Mouse (Mus musculus): ENCODE data around the gene Esrp2. TPM values are rescaled to one million over a fixed set of nuclear protein-coding genes. Genes with fewer than 3 reads are reported as not detected.
A peak's percentile ranks its signal among the peaks of the same experiment; 100 is the strongest.

Esrp2 gene
- polyA plus RNA-seq, 1 experiment from 2014 or later: 6.6 TPM

GRCm38 (mm10) chr8:106165460-106165859, 28.7 kb upstream of the Esrp2 start:
- H3K36me3 ChIP-seq: peaks cover 42% of the 10 kb centered on the region
- ATAC-seq: no peak
- no peak overlapping the region for H3K4me2 ChIP-seq
- no peak overlapping the region for H3K27ac ChIP-seq
- 33% methylated on average over 4 of the region's 4 CpGs for WGBS (ENCODE audit: insufficient replicate concordance)
- H3K9ac ChIP-seq: no peak overlapping the region
- H3K4me1 ChIP-seq: peaks cover 31% of the 10 kb centered on the region
- no peak overlapping the region for H3K4me3 ChIP-seq
- H3K9me3 ChIP-seq (replicated peaks): no peaks in the 10 kb centered on the region
- peaks cover 8% of the 10 kb centered on the region; the same call in 1 of the 2 replicates for H3K27me3 ChIP-seq (replicated peaks)

GRCm38 (mm10) chr8:106163251-106163650, 26.5 kb upstream of the Esrp2 start:
- WGBS (ENCODE audit: insufficient replicate concordance): 82% methylated on average over 9 of the region's 9 CpGs

GRCm38 (mm10) chr8:106159876-106160275, 23.1 kb upstream of the Esrp2 start:
- no peak overlapping the region for H3K27ac ChIP-seq
- H3K4me3 ChIP-seq: no peak overlapping the region
- no peak overlapping the region for H3K9ac ChIP-seq
- H3K9me3 ChIP-seq (replicated peaks): no peaks in the 10 kb centered on the region
- no peaks in the 10 kb centered on the region for H3K27me3 ChIP-seq (replicated peaks)
- ATAC-seq: no peak
- H3K4me1 ChIP-seq: peaks cover 4% of the 10 kb centered on the region
- WGBS (ENCODE audit: insufficient replicate concordance): 88% methylated on average over 6 of the region's 6 CpGs
- peaks cover 69% of the 10 kb centered on the region for H3K36me3 ChIP-seq
- H3K4me2 ChIP-seq: no peak overlapping the region

More at GRCm38 (mm10) chr8:106163251-106163650, 26.5 kb upstream of the Esrp2 start:
- peaks cover 57% of the 10 kb centered on the region for H3K36me3 ChIP-seq
- no peak overlapping the region for H3K4me2 ChIP-seq
- peaks cover 11% of the 10 kb centered on the region for H3K4me1 ChIP-seq
- no peak overlapping the region for H3K27ac ChIP-seq
- peaks cover 8% of the 10 kb centered on the region; the same call in 1 of the 2 replicates for H3K27me3 ChIP-seq (replicated peaks)
- H3K4me3 ChIP-seq: no peak overlapping the region
- no peak overlapping the region for H3K9ac ChIP-seq
- no peak for ATAC-seq
- H3K9me3 ChIP-seq (replicated peaks): no peaks in the 10 kb centered on the region

- Histone ChIP-seq H3K27ac (no peak overlapping the region), H3K27me3 (replicated peaks) (no peaks in the 10 kb centered on the region), H3K9ac (no peak overlapping the region), H3K4me3 (no peak overlapping the region), H3K9me3 (replicated peaks) (no peaks in the 10 kb centered on the region), H3K4me2 (no peak overlapping the region), H3K36me3 (peaks cover 68% of the 10 kb centered on the region), H3K4me1 (peaks cover 11% of the 10 kb centered on the region)
- WGBS (ENCODE audit: insufficient replicate concordance): 72% methylated on average over 10 of the region's 10 CpGs
- no peak for ATAC-seq
These were observed 21.6 kb upstream of the Esrp2 start for GRCm38 (mm10) chr8:106158381-106158780.

GRCm38 (mm10) chr8:106157419-106157818, 20.6 kb upstream of the Esrp2 start:
- no peak overlapping the region for H3K4me3 ChIP-seq
- no peaks in the 10 kb centered on the region for H3K27me3 ChIP-seq (replicated peaks)
- H3K4me2 ChIP-seq: no peak overlapping the region
- WGBS (ENCODE audit: insufficient replicate concordance): 39% methylated on average over 1 of the region's 1 CpGs
- peaks cover 58% of the 10 kb centered on the region for H3K36me3 ChIP-seq
- no peak for ATAC-seq
- H3K9me3 ChIP-seq (replicated peaks): no peaks in the 10 kb centered on the region
- H3K9ac ChIP-seq: no peak overlapping the region
- H3K4me1 ChIP-seq: peaks cover 20% of the 10 kb centered on the region
- no peak overlapping the region for H3K27ac ChIP-seq

- Histone ChIP-seq H3K27me3 (replicated peaks) (no peaks in the 10 kb centered on the region), H3K9ac (no peak overlapping the region), H3K4me3 (no peak overlapping the region), H3K4me1 (peaks cover 56% of the 10 kb centered on the region), H3K27ac (no peak overlapping the region), H3K9me3 (replicated peaks) (no peaks in the 10 kb centered on the region), H3K4me2 (peak overlapping the region; percentile 93; the same call in 1 of the 2 replicates), H3K36me3 (peaks cover 21% of the 10 kb centered on the region)
- ATAC-seq: no peak
- WGBS (ENCODE audit: insufficient replicate concordance): 23% methylated on average over 4 of the region's 4 CpGs
These were observed 16.1 kb upstream of the Esrp2 start for GRCm38 (mm10) chr8:106152876-106153275.

GRCm38 (mm10) chr8:106151041-106151440, 14.3 kb upstream of the Esrp2 start:
- ATAC-seq: no peak
- H3K4me2 ChIP-seq: peak overlapping the region; percentile 93
- H3K9me3 ChIP-seq (replicated peaks): no peaks in the 10 kb centered on the region
- peak overlapping the region; percentile 80 for H3K9ac ChIP-seq
- peaks cover 52% of the 10 kb centered on the region for H3K4me1 ChIP-seq
- peak overlapping the region; percentile 77 for H3K4me3 ChIP-seq
- H3K36me3 ChIP-seq: peaks cover 19% of the 10 kb centered on the region
- peak overlapping the region; percentile 64 for H3K27ac ChIP-seq
- no peaks in the 10 kb centered on the region for H3K27me3 ChIP-seq (replicated peaks)
- WGBS (ENCODE audit: insufficient replicate concordance): 60% methylated on average over 9 of the region's 9 CpGs

- Histone ChIP-seq H3K4me1 (peaks cover 52% of the 10 kb centered on the region), H3K4me3 (peak overlapping the region; percentile 77), H3K4me2 (peak overlapping the region; percentile 93), H3K27me3 (replicated peaks) (no peaks in the 10 kb centered on the region), H3K9me3 (replicated peaks) (no peaks in the 10 kb centered on the region), H3K9ac (peak overlapping the region; percentile 80), H3K36me3 (peaks cover 17% of the 10 kb centered on the region), H3K27ac (peak overlapping the region; percentile 64)
- WGBS (ENCODE audit: insufficient replicate concordance): 13% methylated on average over 8 of the region's 8 CpGs
- ATAC-seq: peak; percentile 54
These were observed 13.9 kb upstream of the Esrp2 start for GRCm38 (mm10) chr8:106150653-106151000.

- peak; percentile 97 for ATAC-seq
- 1% methylated on average over 38 of the region's 38 CpGs for WGBS (ENCODE audit: insufficient replicate concordance)
- H3K9ac ChIP-seq: peak within 1 kb of the TSS; percentile 80
- 0 out of 2 replicates have a peak, but pooled peaks cover under 1% of the 10 kb centered on the region for H3K27me3 ChIP-seq (replicated peaks)
- H3K27ac ChIP-seq: peak within 1 kb of the TSS; percentile 64
- H3K9me3 ChIP-seq (replicated peaks): no peaks in the 10 kb centered on the region
- peak within 1 kb of the TSS; percentile 93 for H3K4me2 ChIP-seq
- peaks cover 13% of the 10 kb centered on the region for H3K36me3 ChIP-seq
- H3K4me1 ChIP-seq: peaks cover 52% of the 10 kb centered on the region
- H3K4me3 ChIP-seq: peak within 1 kb of the TSS; percentile 77
These were observed 13.3 kb upstream of the Esrp2 start, which contains the start of gene Pla2g15 for GRCm38 (mm10) chr8:106149801-106150652. TSS of gene Pla2g15 (plus strand) at chr8:106150399.

GRCm38 (mm10) chr8:106149025-106149424, 12.3 kb upstream of the Esrp2 start:
- Histone ChIP-seq H3K27me3 (replicated peaks) (0 out of 2 replicates have a peak, but pooled peaks cover 4% of the 10 kb centered on the region), H3K9ac (no peak overlapping the region), H3K9me3 (replicated peaks) (no peaks in the 10 kb centered on the region), H3K4me1 (peaks cover 51% of the 10 kb centered on the region), H3K27ac (peak overlapping the region; percentile 8; the same call in 1 of the 2 replicates), H3K4me2 (0 out of 2 replicates have a peak overlapping the region, but pooled peaks have one; percentile 10), H3K4me3 (no peak overlapping the region), H3K36me3 (peaks cover 3% of the 10 kb centered on the region; the same call in 1 of the 2 replicates)
- WGBS (ENCODE audit: insufficient replicate concordance): 77% methylated on average over 6 of the region's 6 CpGs
- no peak for ATAC-seq

GRCm38 (mm10) chr8:106147868-106148565, 11.2 kb upstream of the Esrp2 start:
- H3K27me3 ChIP-seq (replicated peaks): 0 out of 2 replicates have a peak, but pooled peaks cover 4% of the 10 kb centered on the region
- H3K4me2 ChIP-seq: no peak overlapping the region
- no peak overlapping the region for H3K9ac ChIP-seq
- 70% methylated on average over 6 of the region's 6 CpGs for WGBS (ENCODE audit: insufficient replicate concordance)
- no peak overlapping the region for H3K27ac ChIP-seq
- no peaks in the 10 kb centered on the region for H3K9me3 ChIP-seq (replicated peaks)
- no peak for ATAC-seq
- H3K36me3 ChIP-seq: no peaks in the 10 kb centered on the region
- peaks cover 41% of the 10 kb centered on the region for H3K4me1 ChIP-seq
- no peak overlapping the region for H3K4me3 ChIP-seq

GRCm38 (mm10) chr8:106146014-106146413, 9.2 kb upstream of the Esrp2 start:
- Histone ChIP-seq H3K9me3 (replicated peaks) (no peaks in the 10 kb centered on the region), H3K36me3 (no peaks in the 10 kb centered on the region), H3K4me1 (peaks cover 24% of the 10 kb centered on the region), H3K27me3 (replicated peaks) (0 out of 2 replicates have a peak, but pooled peaks cover 4% of the 10 kb centered on the region), H3K27ac (no peak overlapping the region), H3K9ac (no peak overlapping the region), H3K4me2 (no peak overlapping the region), H3K4me3 (no peak overlapping the region)
- ATAC-seq: no peak
- WGBS (ENCODE audit: insufficient replicate concordance): 60% methylated on average over 4 of the region's 4 CpGs

All from liver, embryonic 12.5 days (tissue).